Mouse (Mus musculus): ENCODE results near the gene Helq. TPM values are rescaled to one million over a fixed set of nuclear protein-coding genes. Genes with fewer than 3 reads are reported as not detected.

Helq gene
- polyA plus RNA-seq (2015; fragmentation: Nextera tagmentation; extraction: Ambion mirVana): 14.2 and 15.4 TPM in 2 replicates

DNA sequence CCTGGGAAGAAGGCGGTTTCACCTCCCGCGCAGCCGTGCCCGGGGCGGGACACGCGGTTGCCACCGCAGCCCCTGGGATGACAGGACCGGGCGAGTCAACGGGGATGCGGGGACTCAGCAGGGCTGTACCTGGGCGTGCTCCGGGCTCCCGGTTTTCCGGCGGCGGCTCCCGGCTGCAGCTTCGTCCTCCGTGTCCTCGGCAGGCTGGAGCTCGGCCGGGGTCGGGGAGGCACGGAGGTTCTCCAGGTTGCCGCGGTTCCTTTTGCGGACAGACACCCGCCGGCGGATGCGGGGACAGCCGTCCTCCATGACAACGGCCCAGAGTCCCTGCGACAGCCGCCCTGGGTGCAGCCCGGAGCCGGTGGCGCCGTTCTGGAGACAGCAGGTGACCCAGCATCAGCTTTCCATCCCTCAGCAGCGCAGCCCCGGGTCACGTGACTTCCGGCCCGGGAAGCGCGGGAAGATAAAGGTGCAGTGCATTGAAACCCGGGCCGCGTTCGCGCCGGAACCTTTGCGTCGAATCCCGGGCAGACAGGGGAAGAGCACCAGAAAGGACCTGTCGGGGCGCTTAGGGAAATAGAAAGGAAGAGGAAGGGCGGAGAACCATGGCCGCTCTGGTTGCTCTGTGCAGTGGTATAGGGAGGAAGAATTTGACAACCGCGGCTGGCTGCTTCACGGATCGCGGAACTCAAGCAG is at the start of gene Helq, which contains the start of gene Mrps18c:
Gene Helq, minus strand, starts transcription at position 434 of the 696 bp plus-strand sequence.
Gene Mrps18c, plus strand, starts transcription at position 463 of the 696 bp plus-strand sequence.
- H3K27ac ChIP-seq: no peak within 1 kb of the TSS
- H3K27me3 ChIP-seq: no peaks in the 10 kb centered on the region
- WGBS: under 1% methylated on average over 64 of the region's 67 CpGs
- peak within 1 kb of the TSS; percentile 91 for H3K4me2 ChIP-seq
- H3K4me3 ChIP-seq (replicated peaks): peak within 1 kb of the TSS; percentile 88
- H3K9ac ChIP-seq: peak within 1 kb of the TSS; percentile 75
- peaks cover 52% of the 10 kb centered on the region for H3K36me3 ChIP-seq
- H3K9me3 ChIP-seq (replicated peaks): no peaks in the 10 kb centered on the region
- peak; percentile 97 for ATAC-seq (replicated peaks; ENCODE audit: low FRiP score)
- peaks cover 10% of the 10 kb centered on the region for H3K4me1 ChIP-seq

DNA sequence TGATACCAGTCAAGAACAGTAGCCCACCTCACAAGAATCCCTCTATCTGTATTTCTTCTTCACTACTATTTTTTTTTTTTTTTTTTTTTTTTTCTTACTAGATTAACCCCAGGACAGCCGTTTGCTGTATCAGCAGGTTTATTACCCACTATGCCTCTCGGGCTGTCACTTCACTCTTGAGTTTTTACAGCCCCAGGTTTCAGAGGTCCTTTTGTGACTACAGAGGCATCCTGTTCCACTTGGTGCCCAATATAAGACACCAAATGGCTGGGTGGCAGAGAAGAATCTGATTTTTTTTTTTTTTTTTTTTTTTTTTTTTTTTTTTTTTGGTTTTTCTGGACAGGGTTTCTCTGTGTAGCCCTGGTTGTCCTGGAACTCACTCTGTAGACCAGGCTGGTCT is 48.7 kb upstream of the Helq start:
- H3K4me3 ChIP-seq (replicated peaks): peak overlapping the region; percentile 62
- H3K9me3 ChIP-seq (replicated peaks): peaks cover 2% of the 10 kb centered on the region
- H3K4me1 ChIP-seq: peaks cover 18% of the 10 kb centered on the region
- H3K36me3 ChIP-seq: no peaks in the 10 kb centered on the region
- H3K27ac ChIP-seq: no peak overlapping the region
- WGBS: 3% methylated on average over 2 of the region's 2 CpGs
- peak overlapping the region; percentile 98 for H3K4me2 ChIP-seq
- no peak for ATAC-seq (replicated peaks; ENCODE audit: low FRiP score)
- no peak overlapping the region for H3K9ac ChIP-seq
- H3K27me3 ChIP-seq: peaks cover 52% of the 10 kb centered on the region

- peaks cover 52% of the 10 kb centered on the region for H3K27me3 ChIP-seq
- H3K9ac ChIP-seq: peak overlapping the region; percentile 46
- H3K27ac ChIP-seq: no peak overlapping the region
- peak; percentile 60 for ATAC-seq (replicated peaks; ENCODE audit: low FRiP score)
- peak overlapping the region; percentile 98 for H3K4me2 ChIP-seq
- peaks cover 8% of the 10 kb centered on the region for H3K9me3 ChIP-seq (replicated peaks)
- H3K4me3 ChIP-seq (replicated peaks): peak overlapping the region; percentile 62
- H3K36me3 ChIP-seq: no peaks in the 10 kb centered on the region
- WGBS: under 1% methylated on average over 22 of the region's 22 CpGs
- H3K4me1 ChIP-seq: peaks cover 18% of the 10 kb centered on the region
These were observed 48.2 kb upstream of the Helq start for GRCm38 (mm10) chr5:100846599-100846920.

GRCm38 (mm10) chr5:100845848-100846598 is 47.6 kb upstream of the Helq start:
- peak overlapping the region; percentile 62 for H3K4me3 ChIP-seq (replicated peaks)
- H3K9me3 ChIP-seq (replicated peaks): peaks cover 9% of the 10 kb centered on the region
- peak; percentile 78 for ATAC-seq (replicated peaks; ENCODE audit: low FRiP score)
- H3K27ac ChIP-seq: no peak overlapping the region
- H3K4me1 ChIP-seq: peaks cover 18% of the 10 kb centered on the region
- under 1% methylated on average over 52 of the region's 52 CpGs for WGBS
- H3K36me3 ChIP-seq: no peaks in the 10 kb centered on the region
- H3K4me2 ChIP-seq: peak overlapping the region; percentile 98
- peaks cover 52% of the 10 kb centered on the region for H3K27me3 ChIP-seq
- H3K9ac ChIP-seq: peak overlapping the region; percentile 46

GRCm38 (mm10) chr5:100845485-100845847 is 47.1 kb upstream of the Helq start, which contains the start of gene Gpat3:
Gene Gpat3 (plus strand): TSS chr5:100845713.
- H3K27ac ChIP-seq: no peak within 1 kb of the TSS
- H3K9ac ChIP-seq: peak within 1 kb of the TSS; percentile 46
- no peaks in the 10 kb centered on the region for H3K36me3 ChIP-seq
- peak within 1 kb of the TSS; percentile 98 for H3K4me2 ChIP-seq
- under 1% methylated on average over 16 of the region's 16 CpGs for WGBS
- peaks cover 9% of the 10 kb centered on the region for H3K9me3 ChIP-seq (replicated peaks)
- ATAC-seq (replicated peaks; ENCODE audit: low FRiP score): peak; percentile 69; the same call in 1 of the 2 replicates
- peaks cover 52% of the 10 kb centered on the region for H3K27me3 ChIP-seq
- H3K4me1 ChIP-seq: peaks cover 18% of the 10 kb centered on the region
- peak within 1 kb of the TSS; percentile 62 for H3K4me3 ChIP-seq (replicated peaks)

DNA sequence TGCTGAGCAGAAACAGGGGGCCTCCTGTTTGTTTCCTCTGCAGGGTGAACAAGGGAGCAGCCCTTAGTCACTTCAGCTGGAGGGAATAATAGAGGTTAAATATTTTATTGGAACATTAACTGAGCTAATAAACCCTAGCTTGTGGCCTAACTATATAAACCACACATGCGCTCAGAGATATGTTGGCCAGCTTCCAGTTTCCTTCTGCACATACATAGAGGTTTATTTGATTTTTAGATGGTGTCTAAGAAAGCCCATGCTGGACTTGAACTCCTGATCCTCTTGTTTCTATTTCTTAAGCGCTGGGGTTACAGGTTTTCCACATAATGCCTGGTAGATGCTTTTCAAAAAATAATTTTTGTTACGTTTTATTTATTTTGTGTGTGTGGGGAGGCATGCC is 46.1 kb upstream of the Helq start:
- H3K4me2 ChIP-seq: no peak overlapping the region
- H3K4me3 ChIP-seq (replicated peaks): no peak overlapping the region
- WGBS: 55% methylated on average over 3 of the region's 3 CpGs

DNA sequence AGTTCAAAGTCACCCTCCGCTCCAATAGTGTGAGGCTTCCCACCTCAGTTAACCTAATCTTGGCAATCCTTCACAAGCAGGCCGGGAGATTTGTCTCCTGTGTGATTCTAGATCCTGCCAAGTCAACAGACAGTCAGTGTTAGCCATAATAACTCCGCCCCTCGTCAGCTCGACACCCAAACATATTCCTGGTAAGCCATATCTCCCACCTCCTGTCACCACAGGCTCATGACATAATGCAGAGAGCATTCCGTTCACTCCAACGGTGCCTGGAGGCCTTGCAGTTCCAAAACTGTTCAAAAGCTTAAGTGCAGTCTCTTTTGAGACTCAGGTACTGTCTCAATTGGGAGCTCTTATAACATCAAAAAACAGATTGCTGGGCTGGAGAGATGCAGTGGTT is 39.5 kb upstream of the Helq start:
- WGBS: 85% methylated on average over 7 of the region's 7 CpGs

More for the DNA sequence above, 46.1 kb upstream of the Helq start:
- no peak for ATAC-seq (replicated peaks; ENCODE audit: low FRiP score)
- peaks cover 52% of the 10 kb centered on the region for H3K27me3 ChIP-seq
- no peak overlapping the region for H3K27ac ChIP-seq
- peaks cover 18% of the 10 kb centered on the region for H3K4me1 ChIP-seq
- peaks cover 9% of the 10 kb centered on the region for H3K9me3 ChIP-seq (replicated peaks)
- no peaks in the 10 kb centered on the region for H3K36me3 ChIP-seq
- no peak overlapping the region for H3K9ac ChIP-seq

DNA sequence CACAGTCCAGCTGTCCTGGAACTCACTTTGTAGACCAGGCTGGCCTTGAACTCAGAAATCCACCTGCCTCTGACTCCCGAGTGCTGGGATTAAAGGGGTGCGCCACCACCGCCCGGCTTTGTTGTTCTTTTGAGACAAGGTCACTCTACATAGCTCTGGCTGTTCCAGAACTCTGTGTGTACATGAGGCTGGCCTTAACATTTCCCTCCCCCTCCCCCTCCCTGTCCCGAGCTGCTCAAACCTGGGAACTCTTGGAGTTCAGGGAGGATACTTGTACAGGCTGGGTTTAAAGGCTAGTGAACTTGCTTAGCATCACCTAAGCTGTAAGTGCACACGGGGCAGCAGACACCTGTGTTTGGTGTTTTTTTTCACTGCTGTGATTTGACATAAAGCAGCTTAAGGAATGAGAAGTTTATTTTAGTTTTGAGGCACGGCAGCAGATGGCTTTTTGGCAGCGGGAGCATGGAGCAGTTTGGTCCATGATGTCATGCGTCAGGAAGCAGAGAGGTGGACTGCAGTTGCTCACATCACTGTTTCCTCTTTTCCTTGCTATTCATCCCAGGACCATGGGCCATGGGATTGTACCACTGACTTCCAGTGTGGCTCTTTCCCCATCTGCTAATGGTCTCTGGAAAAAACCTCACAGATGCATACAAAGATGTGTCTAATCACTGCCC is 37.6 kb upstream of the Helq start:
- ATAC-seq (replicated peaks; ENCODE audit: low FRiP score): no peak
- WGBS: 57% methylated on average over 9 of the region's 9 CpGs
- Histone ChIP-seq H3K9me3 (replicated peaks) (no peaks in the 10 kb centered on the region), H3K9ac (no peak overlapping the region), H3K4me3 (replicated peaks) (no peak overlapping the region), H3K4me2 (no peak overlapping the region), H3K27me3 (no peaks in the 10 kb centered on the region), H3K27ac (no peak overlapping the region), H3K4me1 (no peaks in the 10 kb centered on the region), H3K36me3 (no peaks in the 10 kb centered on the region)

More for the DNA sequence above, 39.5 kb upstream of the Helq start:
- ATAC-seq (replicated peaks; ENCODE audit: low FRiP score): no peak
- Histone ChIP-seq H3K4me3 (replicated peaks) (no peak overlapping the region), H3K27me3 (no peaks in the 10 kb centered on the region), H3K4me1 (no peaks in the 10 kb centered on the region), H3K9me3 (replicated peaks) (peaks cover 9% of the 10 kb centered on the region), H3K36me3 (no peaks in the 10 kb centered on the region), H3K27ac (no peak overlapping the region), H3K4me2 (no peak overlapping the region), H3K9ac (no peak overlapping the region)

DNA sequence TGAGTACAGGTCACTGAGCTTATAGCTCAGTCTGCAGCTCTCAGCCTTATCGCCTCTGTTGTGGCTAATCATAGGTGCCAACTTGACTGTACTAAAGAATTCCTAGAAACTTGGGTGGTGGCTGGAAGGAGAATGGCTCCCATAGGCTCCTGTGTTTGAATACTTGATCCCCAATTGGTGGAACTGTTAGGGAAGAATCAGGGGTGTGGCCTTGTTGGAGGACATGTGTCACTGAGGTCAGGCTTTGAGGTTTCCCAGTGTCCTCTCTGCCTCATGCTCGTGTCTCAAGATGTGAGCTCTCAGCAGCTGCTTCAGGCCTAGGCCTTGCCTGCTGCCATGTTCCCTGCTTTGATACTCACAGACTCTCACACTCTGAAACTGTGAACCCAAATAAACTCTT is 35.4 kb upstream of the Helq start:
- Histone ChIP-seq H3K36me3 (no peaks in the 10 kb centered on the region), H3K9ac (no peak overlapping the region), H3K4me3 (replicated peaks) (no peak overlapping the region), H3K27me3 (no peaks in the 10 kb centered on the region), H3K9me3 (replicated peaks) (no peaks in the 10 kb centered on the region), H3K4me1 (no peaks in the 10 kb centered on the region), H3K27ac (no peak overlapping the region), H3K4me2 (no peak overlapping the region)
- WGBS: 84% methylated on average over 2 of the region's 2 CpGs
- ATAC-seq (replicated peaks; ENCODE audit: low FRiP score): no peak

GRCm38 (mm10) chr5:100832680-100833079 is 34.3 kb upstream of the Helq start:
- Histone ChIP-seq H3K36me3 (no peaks in the 10 kb centered on the region), H3K9me3 (replicated peaks) (no peaks in the 10 kb centered on the region), H3K4me1 (no peaks in the 10 kb centered on the region), H3K4me2 (no peak overlapping the region), H3K9ac (no peak overlapping the region), H3K4me3 (replicated peaks) (no peak overlapping the region), H3K27me3 (no peaks in the 10 kb centered on the region), H3K27ac (no peak overlapping the region)
- WGBS: 90% methylated on average over 3 of the region's 3 CpGs
- no peak for ATAC-seq (replicated peaks; ENCODE audit: low FRiP score)

DNA sequence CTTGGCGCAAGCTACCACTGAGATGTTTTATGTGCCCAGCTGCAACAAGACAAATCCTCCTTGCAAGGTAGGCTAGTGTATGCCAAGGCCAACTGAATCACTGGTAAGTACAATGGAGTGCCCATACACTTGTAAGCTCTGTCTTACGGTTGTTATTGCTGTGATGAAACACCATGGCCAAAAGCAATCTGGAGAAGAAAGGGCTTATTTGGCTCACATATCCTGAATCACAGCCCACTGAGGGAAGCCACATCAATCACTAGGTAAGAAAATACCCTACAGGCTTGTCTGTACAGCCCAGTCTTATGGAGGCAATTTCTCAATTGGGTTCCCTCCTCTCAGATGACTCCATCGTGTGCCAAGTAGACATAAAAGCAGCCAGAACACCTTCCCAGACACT is 30.3 kb upstream of the Helq start:
- ATAC-seq (replicated peaks; ENCODE audit: low FRiP score): no peak
- Histone ChIP-seq H3K9me3 (replicated peaks) (no peaks in the 10 kb centered on the region), H3K27ac (no peak overlapping the region), H3K36me3 (no peaks in the 10 kb centered on the region), H3K4me1 (no peaks in the 10 kb centered on the region), H3K27me3 (no peaks in the 10 kb centered on the region), H3K4me2 (no peak overlapping the region), H3K9ac (no peak overlapping the region), H3K4me3 (replicated peaks) (no peak overlapping the region)
- WGBS: 71% methylated on average over 3 of the region's 3 CpGs

DNA sequence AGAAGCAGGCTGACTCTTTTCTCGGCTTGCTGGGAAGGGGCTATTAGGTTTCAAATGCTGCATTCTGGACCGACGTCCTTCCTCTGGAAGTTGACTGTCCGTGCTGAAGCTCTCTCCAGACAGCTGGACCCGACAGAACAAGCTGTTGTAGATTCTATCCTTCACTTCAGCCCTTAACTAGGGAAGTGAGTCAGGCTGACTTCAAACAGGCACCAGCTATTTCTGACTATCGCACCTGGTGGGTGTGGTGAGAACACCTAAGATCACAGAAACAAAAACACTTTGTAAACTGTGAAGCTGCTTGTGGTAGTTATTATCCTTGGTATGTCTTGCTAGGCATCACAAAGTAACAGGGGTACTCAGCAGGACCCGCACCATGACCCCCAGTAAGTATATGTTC is 28.1 kb upstream of the Helq start:
- WGBS: 43% methylated on average over 7 of the region's 7 CpGs
- H3K36me3 ChIP-seq: no peaks in the 10 kb centered on the region
- no peaks in the 10 kb centered on the region for H3K27me3 ChIP-seq
- H3K4me2 ChIP-seq: no peak overlapping the region
- ATAC-seq (replicated peaks; ENCODE audit: low FRiP score): no peak
- no peak overlapping the region for H3K4me3 ChIP-seq (replicated peaks)
- no peak overlapping the region for H3K9ac ChIP-seq
- no peak overlapping the region for H3K27ac ChIP-seq
- no peaks in the 10 kb centered on the region for H3K4me1 ChIP-seq
- H3K9me3 ChIP-seq (replicated peaks): no peaks in the 10 kb centered on the region

Data from kidney, embryonic 15.5 days (tissue).